Mouse (Mus musculus): ENCODE results near the gene Spats2l. TPM values are rescaled to one million over a fixed set of nuclear protein-coding genes. Genes with fewer than 3 reads are reported as not detected.

The Spats2l gene
- polyA plus RNA-seq, 1 experiment from 2014 or later: 69.8 TPM

- ATAC-seq (ENCODE audit: low FRiP score, low TSS enrichment): no peak
- H3K27ac ChIP-seq (replicated peaks; ENCODE audit: low read depth, low read length): no peak overlapping the region
- 28% methylated on average over 5 of the region's 5 CpGs for WGBS
Observed at GRCm38 (mm10) chr1:57857799-57858198, 83.8 kb downstream of the Spats2l start.

GRCm38 (mm10) chr1:57862024-57862423 is 88.1 kb downstream of the Spats2l start:
- Histone ChIP-seq H3K4me3 (replicated peaks; ENCODE audit: low read depth, low read length) (no peak overlapping the region), H3K27me3 (ENCODE audit: control insufficient read depth, insufficient read depth, low read length) (no peaks in the 10 kb centered on the region), H3K9ac (replicated peaks; ENCODE audit: low read length) (no peak overlapping the region), H3K36me3 (ENCODE audit: control insufficient read depth, insufficient read depth, low read length) (no peaks in the 10 kb centered on the region), H3K4me2 (ENCODE audit: low read length) (no peak overlapping the region), H3K4me1 (ENCODE audit: control insufficient read depth, insufficient read depth, low read length) (peaks cover 17% of the 10 kb centered on the region), H3K9me3 (ENCODE audit: control insufficient read depth, low read length) (peaks cover 3% of the 10 kb centered on the region; the same call in 1 of the 2 replicates), H3K27ac (replicated peaks; ENCODE audit: low read depth, low read length) (peak overlapping the region; percentile 76)
- ATAC-seq (ENCODE audit: low FRiP score, low TSS enrichment): peak; percentile 86
- peak; percentile 83 for DNase-seq
- WGBS: 8% methylated on average over 4 of the region's 4 CpGs

More at GRCm38 (mm10) chr1:57857799-57858198, 83.8 kb downstream of the Spats2l start:
- H3K9me3 ChIP-seq (ENCODE audit: control insufficient read depth, low read length): no peaks in the 10 kb centered on the region
- no peak for DNase-seq
- no peaks in the 10 kb centered on the region for H3K27me3 ChIP-seq (ENCODE audit: control insufficient read depth, insufficient read depth, low read length)
- H3K4me2 ChIP-seq (ENCODE audit: low read length): no peak overlapping the region
- H3K4me1 ChIP-seq (ENCODE audit: control insufficient read depth, insufficient read depth, low read length): peaks cover 14% of the 10 kb centered on the region
- H3K36me3 ChIP-seq (ENCODE audit: control insufficient read depth, insufficient read depth, low read length): no peaks in the 10 kb centered on the region
- H3K4me3 ChIP-seq (replicated peaks; ENCODE audit: low read depth, low read length): no peak overlapping the region
- no peak overlapping the region for H3K9ac ChIP-seq (replicated peaks; ENCODE audit: low read length)

- Histone ChIP-seq H3K9me3 (ENCODE audit: control insufficient read depth, low read length) (no peaks in the 10 kb centered on the region), H3K27ac (replicated peaks; ENCODE audit: low read depth, low read length) (no peak overlapping the region), H3K36me3 (ENCODE audit: control insufficient read depth, insufficient read depth, low read length) (no peaks in the 10 kb centered on the region), H3K27me3 (ENCODE audit: control insufficient read depth, insufficient read depth, low read length) (no peaks in the 10 kb centered on the region), H3K4me1 (ENCODE audit: control insufficient read depth, insufficient read depth, low read length) (peaks cover 30% of the 10 kb centered on the region), H3K9ac (replicated peaks; ENCODE audit: low read length) (no peak overlapping the region), H3K4me3 (replicated peaks; ENCODE audit: low read depth, low read length) (no peak overlapping the region), H3K4me2 (ENCODE audit: low read length) (no peak overlapping the region)
- 89% methylated on average over 13 of the region's 13 CpGs for WGBS
- DNase-seq (no peak), ATAC-seq (ENCODE audit: low FRiP score, low TSS enrichment) (no peak)
Observed at GRCm38 (mm10) chr1:57868651-57869050, 94.7 kb downstream of the Spats2l start.

GRCm38 (mm10) chr1:57872006-57872405 is 98.0 kb downstream of the Spats2l start:
- DNase-seq (peak; percentile 64), ATAC-seq (ENCODE audit: low FRiP score, low TSS enrichment) (no peak)
- Histone ChIP-seq H3K36me3 (ENCODE audit: control insufficient read depth, insufficient read depth, low read length) (no peaks in the 10 kb centered on the region), H3K9ac (replicated peaks; ENCODE audit: low read length) (no peak overlapping the region), H3K4me3 (replicated peaks; ENCODE audit: low read depth, low read length) (no peak overlapping the region), H3K27me3 (ENCODE audit: control insufficient read depth, insufficient read depth, low read length) (no peaks in the 10 kb centered on the region), H3K4me1 (ENCODE audit: control insufficient read depth, insufficient read depth, low read length) (peaks cover 52% of the 10 kb centered on the region), H3K4me2 (ENCODE audit: low read length) (no peak overlapping the region), H3K27ac (replicated peaks; ENCODE audit: low read depth, low read length) (0 out of 2 replicates have a peak overlapping the region, but pooled peaks have one; percentile 20), H3K9me3 (ENCODE audit: control insufficient read depth, low read length) (no peaks in the 10 kb centered on the region)
- 13% methylated on average over 3 of the region's 3 CpGs for WGBS

- no peaks in the 10 kb centered on the region for H3K27me3 ChIP-seq (ENCODE audit: control insufficient read depth, insufficient read depth, low read length)
- H3K4me1 ChIP-seq (ENCODE audit: control insufficient read depth, insufficient read depth, low read length): peaks cover 46% of the 10 kb centered on the region
- whole genome bisulfite sequencing: 73% methylated on average over 7 of the region's 7 CpGs
Observed at GRCm38 (mm10) chr1:57873996-57874395, 100.0 kb downstream of the Spats2l start.

GRCm38 (mm10) chr1:57875109-57875508 is 101.1 kb downstream of the Spats2l start:
- 51% methylated on average over 6 of the region's 6 CpGs for WGBS
- peak; percentile 59; the same call in 1 of the 2 replicates for ATAC-seq (ENCODE audit: low FRiP score, low TSS enrichment)
- Histone ChIP-seq H3K4me2 (ENCODE audit: low read length) (peak overlapping the region; percentile 32), H3K36me3 (ENCODE audit: control insufficient read depth, insufficient read depth, low read length) (0 out of 2 replicates have a peak, but pooled peaks cover 4% of the 10 kb centered on the region), H3K9ac (replicated peaks; ENCODE audit: low read length) (no peak overlapping the region; the same call in 1 of the 2 replicates), H3K27me3 (ENCODE audit: control insufficient read depth, insufficient read depth, low read length) (no peaks in the 10 kb centered on the region), H3K27ac (replicated peaks; ENCODE audit: low read depth, low read length) (peak overlapping the region; percentile 83), H3K4me3 (replicated peaks; ENCODE audit: low read depth, low read length) (no peak overlapping the region), H3K9me3 (ENCODE audit: control insufficient read depth, low read length) (no peaks in the 10 kb centered on the region), H3K4me1 (ENCODE audit: control insufficient read depth, insufficient read depth, low read length) (peaks cover 46% of the 10 kb centered on the region)
- peak; percentile 42 for DNase-seq

More at GRCm38 (mm10) chr1:57873996-57874395, 100.0 kb downstream of the Spats2l start:
- Histone ChIP-seq H3K4me2 (ENCODE audit: low read length) (no peak overlapping the region), H3K9me3 (ENCODE audit: control insufficient read depth, low read length) (no peaks in the 10 kb centered on the region), H3K9ac (replicated peaks; ENCODE audit: low read length) (no peak overlapping the region), H3K27ac (replicated peaks; ENCODE audit: low read depth, low read length) (no peak overlapping the region), H3K4me3 (replicated peaks; ENCODE audit: low read depth, low read length) (no peak overlapping the region), H3K36me3 (ENCODE audit: control insufficient read depth, insufficient read depth, low read length) (no peaks in the 10 kb centered on the region)
- DNase-seq (no peak), ATAC-seq (ENCODE audit: low FRiP score, low TSS enrichment) (no peak)

GRCm38 (mm10) chr1:57875512-57875911 is 101.5 kb downstream of the Spats2l start:
- 0 out of 2 replicates have a peak, but pooled peaks cover 4% of the 10 kb centered on the region for H3K36me3 ChIP-seq (ENCODE audit: control insufficient read depth, insufficient read depth, low read length)

GRCm38 (mm10) chr1:57878957-57879356 is 105.0 kb downstream of the Spats2l start:
- Histone ChIP-seq H3K4me2 (ENCODE audit: low read length) (no peak overlapping the region), H3K9ac (replicated peaks; ENCODE audit: low read length) (no peak overlapping the region), H3K4me1 (ENCODE audit: control insufficient read depth, insufficient read depth, low read length) (peaks cover 25% of the 10 kb centered on the region), H3K36me3 (ENCODE audit: control insufficient read depth, insufficient read depth, low read length) (0 out of 2 replicates have a peak, but pooled peaks cover 4% of the 10 kb centered on the region), H3K27ac (replicated peaks; ENCODE audit: low read depth, low read length) (no peak overlapping the region), H3K9me3 (ENCODE audit: control insufficient read depth, low read length) (no peaks in the 10 kb centered on the region), H3K4me3 (replicated peaks; ENCODE audit: low read depth, low read length) (no peak overlapping the region), H3K27me3 (ENCODE audit: control insufficient read depth, insufficient read depth, low read length) (no peaks in the 10 kb centered on the region)
- DNase-seq (no peak), ATAC-seq (ENCODE audit: low FRiP score, low TSS enrichment) (no peak)
- 92% methylated on average over 6 of the region's 6 CpGs for WGBS

More at GRCm38 (mm10) chr1:57875512-57875911, 101.5 kb downstream of the Spats2l start:
- H3K27ac ChIP-seq (replicated peaks; ENCODE audit: low read depth, low read length): peak overlapping the region; percentile 83
- ATAC-seq (ENCODE audit: low FRiP score, low TSS enrichment): peak; percentile 81
- no peaks in the 10 kb centered on the region for H3K9me3 ChIP-seq (ENCODE audit: control insufficient read depth, low read length)
- H3K4me1 ChIP-seq (ENCODE audit: control insufficient read depth, insufficient read depth, low read length): peaks cover 46% of the 10 kb centered on the region
- H3K4me2 ChIP-seq (ENCODE audit: low read length): peak overlapping the region; percentile 32
- no peaks in the 10 kb centered on the region for H3K27me3 ChIP-seq (ENCODE audit: control insufficient read depth, insufficient read depth, low read length)
- H3K9ac ChIP-seq (replicated peaks; ENCODE audit: low read length): no peak overlapping the region; the same call in 1 of the 2 replicates
- DNase-seq: peak; percentile 76
- 14% methylated on average over 7 of the region's 7 CpGs for WGBS
- H3K4me3 ChIP-seq (replicated peaks; ENCODE audit: low read depth, low read length): no peak overlapping the region

- H3K4me2 ChIP-seq (ENCODE audit: low read length): no peak overlapping the region
- no peak overlapping the region for H3K9ac ChIP-seq (replicated peaks; ENCODE audit: low read length)
- no peaks in the 10 kb centered on the region for H3K4me1 ChIP-seq (ENCODE audit: control insufficient read depth, insufficient read depth, low read length)
- 74% methylated on average over 2 of the region's 2 CpGs for WGBS
- no peak overlapping the region for H3K27ac ChIP-seq (replicated peaks; ENCODE audit: low read depth, low read length)
- peaks cover 6% of the 10 kb centered on the region; the same call in 1 of the 2 replicates for H3K36me3 ChIP-seq (ENCODE audit: control insufficient read depth, insufficient read depth, low read length)
- H3K4me3 ChIP-seq (replicated peaks; ENCODE audit: low read depth, low read length): no peak overlapping the region
- no peak for DNase-seq
- no peaks in the 10 kb centered on the region for H3K27me3 ChIP-seq (ENCODE audit: control insufficient read depth, insufficient read depth, low read length)
- ATAC-seq (ENCODE audit: low FRiP score, low TSS enrichment): no peak
- no peaks in the 10 kb centered on the region for H3K9me3 ChIP-seq (ENCODE audit: control insufficient read depth, low read length)
Observed at GRCm38 (mm10) chr1:57884867-57885266, 110.9 kb downstream of the Spats2l start.
